Mouse (Mus musculus) T-helper 2 cell (primary cell): ENCODE measurements at regions not wholly inside any gene's neighbourhood (a gene's known extent, or its start where the extent isn't known, plus 50 kb on each side); places are given as distances from the start of the nearest gene placed in this dataset.

Source experiments
- in situ Hi-C: fragments of 300-600 bp; cut with MboI, MseI; formaldehyde crosslinking; loops from one replicate; pipeline ENCODE4 v1.15.1; 2025; ENCODE audit warnings: high pct_unique_total_duplicates

DNA sequence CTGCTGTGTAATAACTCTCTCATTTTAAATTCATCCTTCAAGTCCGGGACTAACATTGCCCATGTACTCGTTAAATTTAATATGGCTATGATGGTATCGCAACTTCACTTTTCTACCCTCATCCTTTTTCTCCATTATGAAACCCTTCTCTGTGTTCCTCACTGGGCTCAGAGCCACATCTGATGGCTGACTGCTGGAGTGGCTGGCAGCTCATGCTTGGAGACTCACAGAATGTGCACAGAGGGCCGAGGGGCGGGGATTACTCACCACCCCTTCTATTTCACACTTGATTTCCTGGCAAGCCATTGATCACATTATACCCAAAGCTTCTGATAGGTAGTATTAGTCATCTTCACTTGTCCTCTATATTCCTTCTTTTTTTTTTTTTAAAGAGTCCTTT, 81.1 kb upstream of the Vwde start:
- in situ Hi-C loops, result no loop called here

- in situ Hi-C loops, result no loop called here
Observed at GRCm38 (mm10) chr6:13298171-13298570, 73.4 kb upstream of the Vwde start.

DNA sequence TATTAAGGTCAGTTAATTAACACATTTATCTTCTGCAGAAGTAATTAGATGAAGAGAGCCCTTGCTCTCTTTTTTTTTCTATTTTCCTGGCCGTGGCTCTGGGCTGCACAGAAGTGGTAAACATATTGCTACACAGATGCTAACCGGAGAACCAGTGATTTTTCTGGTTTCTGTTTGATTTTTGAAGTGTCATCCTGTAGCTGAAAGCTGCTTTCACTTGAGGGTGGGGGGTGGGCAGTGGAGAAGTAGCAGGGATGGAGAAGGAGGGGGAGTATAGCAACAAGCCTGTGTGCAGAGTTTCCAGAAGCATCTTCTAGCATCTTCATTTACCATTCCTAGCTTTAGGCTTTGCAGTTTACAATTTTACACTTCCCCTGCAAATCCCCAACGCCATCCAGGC, 72.3 kb upstream of the Vwde start:
- in situ Hi-C loops, result no loop called here

- in situ Hi-C loops, result no loop called here
Observed at GRCm38 (mm10) chr6:13296041-13296440, 71.3 kb upstream of the Vwde start.

DNA sequence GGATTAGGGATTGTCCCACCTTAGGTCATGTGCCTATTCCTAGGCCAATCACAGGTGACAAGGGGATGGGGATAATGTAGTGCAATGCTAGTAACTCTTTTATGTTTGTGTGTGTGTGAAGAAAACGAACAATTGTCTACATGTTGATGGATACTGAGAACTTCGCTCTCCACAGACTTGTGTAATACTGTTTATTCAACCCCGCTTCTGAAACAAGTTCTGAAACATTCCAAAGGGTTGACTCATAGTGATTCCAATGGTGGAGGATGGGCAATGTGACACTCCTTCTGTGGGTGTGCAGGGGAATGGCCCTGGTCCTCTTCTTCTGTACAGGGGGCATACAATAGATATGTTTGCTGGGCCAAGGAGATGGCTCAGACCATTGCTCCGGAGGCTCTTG, 69.6 kb upstream of the Vwde start:
- in situ Hi-C loops, result no loop called here

GRCm38 (mm10) chr6:13288500-13288899, 63.7 kb upstream of the Vwde start:
- in situ Hi-C loops, result no loop called here

DNA sequence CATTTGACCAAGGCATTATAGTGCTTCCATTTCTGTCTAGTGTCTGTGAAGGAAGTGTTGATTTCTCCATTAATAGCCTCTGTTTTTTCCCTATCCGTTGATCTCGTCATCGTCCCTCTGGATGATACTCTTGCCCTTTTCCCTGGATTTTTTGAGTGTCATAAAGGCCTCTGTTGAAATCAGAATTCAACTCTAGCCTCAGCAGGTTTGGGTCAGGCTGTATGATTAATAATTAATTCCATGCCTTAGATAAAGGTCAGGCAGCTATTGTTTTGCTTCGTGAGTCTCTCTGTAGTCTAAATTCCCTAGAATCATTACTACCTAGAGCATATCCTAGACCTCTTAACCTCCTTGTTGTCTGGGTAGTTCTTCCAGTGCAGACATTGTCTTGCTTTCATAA, 63.0 kb upstream of the Vwde start:
- in situ Hi-C loops, result no loop called here

- in situ Hi-C loops, result no loop called here
Observed at GRCm38 (mm10) chr6:13286542-13287273, 61.9 kb upstream of the Vwde start.

- in situ Hi-C loops, result loop anchor here (5.0 kb wide), 1 partner anchor 969 kb away; no protein-coding TSS in a partner anchor
Observed at GRCm38 (mm10) chr6:13280835-13281234, 56.1 kb upstream of the Vwde start.
